Mouse (Mus musculus) brain, embryonic 18.5 days (tissue): Measurements from ENCODE around the gene Rps27rt.
"Not testable (repeated sequence)": the region's sequence is repeated elsewhere in the genome, so short reads cannot be mapped to it uniquely, and the experiment has no call there.

Experiments used
- DNase-seq: peaks from one replicate; pipeline ENCODE4 v3.0.0-alpha.2; 2012; ENCODE audit warnings: low read depth, low spot score

Gene Rps27rt

DNA sequence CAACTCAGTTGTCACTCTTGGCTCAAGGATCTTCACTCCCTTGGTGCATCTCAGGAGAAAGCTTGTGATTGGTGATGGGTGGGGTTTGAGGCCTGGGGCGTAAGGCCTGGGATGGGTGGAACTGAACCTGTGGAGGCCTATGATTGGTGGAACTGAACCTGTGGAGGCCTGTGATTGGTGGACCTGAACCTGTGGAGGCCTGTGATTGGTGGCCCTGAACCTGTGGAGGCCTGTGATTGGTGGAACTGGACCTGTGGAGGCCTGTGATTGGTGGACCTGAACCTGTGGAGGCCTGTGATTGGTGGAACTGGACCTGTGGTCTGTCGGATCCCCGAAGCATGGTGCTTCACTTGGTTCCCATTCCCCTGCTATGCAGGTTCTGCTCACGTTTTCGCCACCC, 3.2 kb upstream of the Rps27rt start:
- DNase-seq, result no peak

DNA sequence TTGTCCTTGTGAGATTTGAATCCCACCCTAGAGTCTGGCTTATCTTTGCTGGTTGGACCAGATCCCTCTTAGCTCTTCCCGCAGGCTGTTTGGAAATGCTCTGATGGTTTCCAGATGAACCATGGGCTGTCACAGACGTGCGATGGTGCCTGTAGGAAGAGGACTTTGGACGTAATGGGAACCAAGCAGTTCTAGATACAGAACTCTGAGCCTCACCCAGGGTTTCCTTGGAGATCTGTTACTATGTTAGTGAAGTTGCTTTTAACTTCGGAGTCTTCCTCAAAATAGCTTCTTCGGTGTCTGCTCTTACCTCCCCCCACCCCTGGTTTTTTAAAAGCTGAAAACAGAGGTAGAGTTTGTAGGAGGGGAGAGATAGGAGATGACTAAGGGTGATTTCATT, 2.6 kb downstream of the Rps27rt start:
- no peak for DNase-seq

DNA sequence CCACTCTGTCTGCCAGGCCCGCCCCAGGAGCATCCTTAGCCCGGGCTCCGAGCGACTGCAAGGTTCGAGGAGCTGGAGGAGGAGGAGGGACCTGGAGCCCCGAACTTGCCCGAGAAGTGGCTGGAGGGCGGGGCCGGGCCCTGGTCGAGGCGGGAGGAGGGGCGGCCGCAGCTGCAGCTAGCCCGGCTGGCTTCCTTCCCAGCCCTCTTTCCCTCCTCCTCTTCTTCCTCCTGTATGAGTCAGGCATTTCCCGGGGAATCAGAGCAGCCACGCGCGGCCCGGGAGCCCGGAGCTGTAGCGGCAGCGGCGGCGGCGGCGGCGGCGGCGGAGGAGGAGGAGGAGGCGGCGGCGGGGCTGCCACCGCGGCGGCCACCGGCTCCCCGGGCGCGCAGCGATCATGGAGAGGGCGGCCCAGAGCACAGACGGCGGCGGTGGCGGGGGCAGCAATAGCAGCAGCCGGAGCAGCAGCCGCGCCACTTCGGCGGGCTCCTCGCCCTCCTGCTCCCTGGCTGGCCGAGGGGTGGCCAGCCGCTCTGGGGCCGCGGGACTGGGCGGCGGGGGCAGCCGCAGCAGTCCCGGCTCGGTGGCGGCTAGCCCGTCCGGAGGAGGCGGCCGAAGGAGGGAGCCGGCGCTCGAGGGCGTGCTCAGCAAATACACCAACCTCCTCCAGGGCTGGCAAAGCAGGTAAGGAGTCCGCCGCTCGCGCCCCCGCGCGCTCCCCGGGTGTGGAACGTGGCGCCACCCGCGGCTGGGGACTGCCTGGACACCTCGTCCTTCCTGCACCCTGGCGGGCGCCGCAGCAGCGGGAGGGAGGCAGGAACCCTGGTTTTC, 4.0 kb downstream of the Rps27rt start, which contains the start of gene Osbpl10:
Gene Osbpl10 (plus strand): TSS at position 289 of the 831 bp plus-strand sequence.
- no peak for DNase-seq

DNA sequence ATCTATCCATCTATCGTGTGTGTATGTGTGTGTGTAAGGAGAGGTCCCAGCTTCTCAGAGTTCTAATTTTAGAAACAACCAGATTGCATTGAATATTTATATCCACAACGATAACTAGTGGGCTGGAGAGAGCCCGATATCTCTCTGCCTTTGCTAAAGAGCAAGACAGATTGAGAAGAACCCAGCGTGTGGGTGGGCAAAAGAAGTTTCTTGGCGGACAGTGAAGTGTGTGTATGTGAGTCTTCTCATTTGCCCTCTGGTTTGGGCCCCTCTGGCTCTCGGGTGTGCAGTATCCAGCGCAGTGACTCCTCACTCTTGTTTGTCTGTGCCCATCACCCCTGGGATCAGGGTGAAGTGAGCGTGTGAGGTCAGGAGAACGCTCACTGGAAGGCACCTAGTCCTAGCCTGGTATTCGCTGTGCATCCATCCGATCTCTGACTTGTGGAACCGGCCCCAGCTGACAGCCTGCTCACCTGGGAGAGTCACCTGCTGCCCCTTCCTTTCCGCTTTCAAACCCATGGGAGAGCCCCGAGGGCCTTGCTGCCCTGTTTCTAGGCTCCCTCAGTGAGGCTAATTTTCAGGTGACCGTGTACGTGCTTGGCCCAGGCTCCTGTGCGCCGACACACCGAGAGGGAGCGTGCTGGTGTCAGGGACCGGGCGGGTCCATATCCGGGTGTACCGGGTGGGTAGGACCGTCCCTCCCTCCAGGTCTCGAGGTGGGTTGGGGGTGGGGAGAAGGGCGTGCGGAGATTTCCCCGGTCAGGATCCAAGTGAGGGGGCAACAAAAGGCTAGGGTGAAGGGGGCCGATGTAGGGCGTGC, 4.9 kb downstream of the Rps27rt start:
- DNase-seq, result no peak

DNA sequence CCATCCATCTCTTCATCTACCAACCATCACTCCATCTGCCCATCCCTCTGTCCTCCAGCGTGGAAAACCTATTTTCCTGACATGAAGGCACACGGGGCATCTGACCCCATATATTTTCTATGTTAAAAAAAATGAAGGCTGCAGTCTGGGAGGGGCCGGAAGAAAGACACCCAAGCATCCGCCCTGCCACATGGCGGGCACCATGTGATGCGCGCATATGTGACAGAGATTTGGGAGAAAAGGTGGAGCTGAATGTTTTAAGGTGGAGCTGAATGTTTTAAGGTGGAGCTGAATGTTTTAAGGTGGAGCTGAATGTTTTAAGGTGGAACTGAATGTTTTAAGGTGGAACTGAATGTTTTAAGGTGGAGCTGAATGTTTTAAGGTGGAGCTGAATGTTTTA, 16.3 kb downstream of the Rps27rt start:
- not testable (repeated sequence) for DNase-seq

DNA sequence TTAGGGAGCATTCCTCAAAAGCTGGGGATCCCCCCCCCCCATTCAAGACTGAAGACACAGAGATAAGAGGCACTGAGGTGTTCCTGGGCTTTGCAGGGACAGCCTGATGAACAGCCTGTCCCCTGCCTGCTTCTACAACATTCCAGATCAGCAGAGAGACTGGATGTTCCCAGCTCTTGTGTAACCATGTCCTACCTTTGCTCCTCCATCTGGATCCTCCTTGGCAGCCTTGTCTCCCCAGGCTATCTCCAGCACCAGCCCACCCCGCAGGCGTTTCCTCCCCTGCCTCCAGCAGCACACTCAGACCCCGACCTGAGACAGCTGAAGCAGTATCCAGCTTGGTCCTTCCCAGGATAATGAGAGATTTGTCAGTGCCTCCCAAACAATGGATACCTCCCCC, 18.4 kb downstream of the Rps27rt start:
- DNase-seq, result no peak

DNA sequence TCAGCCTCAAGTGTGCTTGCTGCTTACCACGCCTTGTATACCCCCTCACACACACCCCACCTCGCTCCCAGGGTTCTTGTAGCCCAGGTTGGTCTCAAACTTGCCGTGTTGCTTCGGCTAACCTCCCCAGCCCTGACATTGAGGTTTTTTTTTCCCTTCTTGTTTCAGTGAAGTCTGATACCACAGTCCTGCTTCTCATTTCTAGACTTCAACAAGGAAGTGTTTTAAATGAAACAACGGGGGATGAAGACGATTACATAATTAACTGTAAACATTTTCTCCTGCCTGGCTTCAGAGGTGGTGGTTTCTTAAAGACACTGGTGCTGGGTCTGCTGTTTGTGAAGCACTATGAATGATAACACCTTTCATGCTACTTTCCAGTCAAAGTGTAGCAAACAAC, 21.7 kb downstream of the Rps27rt start:
- DNase-seq, result no peak

DNA sequence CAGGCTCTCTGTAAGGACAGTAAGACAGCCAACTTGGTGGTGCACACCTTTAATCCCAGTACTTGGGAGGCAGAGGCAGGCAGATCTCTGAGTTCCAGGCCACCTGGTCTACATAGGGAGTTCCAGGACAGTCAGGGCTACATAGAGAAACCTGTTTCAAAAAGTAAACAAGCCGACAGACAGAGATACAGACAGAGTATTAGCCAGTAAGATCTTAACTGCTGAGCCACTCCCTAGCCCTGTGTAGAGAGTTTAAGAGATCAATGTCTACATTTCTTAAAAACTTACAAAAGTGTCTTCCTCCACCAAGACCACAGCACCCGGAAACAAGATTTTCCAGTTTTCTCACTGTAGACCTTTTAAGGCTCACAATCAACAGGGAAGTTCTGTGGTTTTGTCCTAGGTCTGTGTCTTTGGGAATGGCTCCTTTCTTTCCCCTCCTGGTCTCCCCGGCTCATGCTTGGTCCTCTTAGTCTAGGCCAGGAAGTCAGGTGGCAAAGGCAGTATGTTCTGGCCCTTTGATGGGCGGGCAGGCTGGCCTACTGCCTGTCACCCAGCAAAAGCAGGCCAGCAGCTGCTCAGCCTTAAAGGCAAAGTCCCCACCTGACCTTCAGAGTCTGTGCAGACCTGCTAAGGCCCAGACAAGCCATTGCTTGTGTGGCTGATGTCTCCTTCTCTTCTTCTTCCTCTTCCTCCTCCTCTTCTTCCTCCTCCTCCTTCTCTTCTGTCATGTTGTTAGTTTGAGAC, 22.3 kb downstream of the Rps27rt start:
- DNase-seq, result no peak

DNA sequence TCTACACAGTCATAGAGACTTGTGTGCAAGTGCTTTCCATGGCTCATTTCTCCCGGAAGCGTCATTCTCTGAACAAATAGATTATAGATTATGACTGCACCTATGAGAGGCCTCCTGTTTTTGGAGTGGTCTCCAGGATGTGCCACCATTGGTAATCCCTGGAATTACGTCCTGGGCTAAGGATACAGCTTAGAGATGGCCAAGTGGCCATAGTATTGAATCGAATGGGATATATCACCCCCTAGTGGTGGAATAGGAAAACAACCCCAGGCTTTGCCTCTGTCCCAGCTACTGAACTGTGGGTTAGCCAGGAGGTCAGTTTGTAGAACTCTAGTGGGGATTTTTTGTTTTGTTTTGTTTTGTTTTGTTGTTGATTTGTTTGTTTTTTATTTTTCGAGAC, 25.6 kb downstream of the Rps27rt start:
- no peak for DNase-seq

DNA sequence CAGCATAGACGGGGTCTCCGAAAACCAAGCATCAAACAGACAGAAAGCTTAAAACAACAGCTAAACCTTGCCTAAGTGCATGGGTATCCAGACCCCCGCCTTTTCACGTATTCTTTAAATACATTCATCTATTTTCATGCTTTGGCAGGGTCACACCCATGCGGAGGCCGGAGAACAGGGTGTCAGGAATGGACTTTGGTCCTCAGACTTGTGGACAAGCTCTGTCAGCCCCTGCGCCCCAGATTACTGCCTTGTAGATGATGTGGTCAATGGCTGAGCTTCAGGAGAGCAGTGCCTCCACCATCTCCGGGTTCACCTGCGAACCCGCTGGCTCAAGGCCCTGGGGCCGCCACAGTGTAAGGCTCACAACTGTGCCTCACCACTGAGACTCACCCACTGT, 27.2 kb downstream of the Rps27rt start:
- no peak for DNase-seq

DNA sequence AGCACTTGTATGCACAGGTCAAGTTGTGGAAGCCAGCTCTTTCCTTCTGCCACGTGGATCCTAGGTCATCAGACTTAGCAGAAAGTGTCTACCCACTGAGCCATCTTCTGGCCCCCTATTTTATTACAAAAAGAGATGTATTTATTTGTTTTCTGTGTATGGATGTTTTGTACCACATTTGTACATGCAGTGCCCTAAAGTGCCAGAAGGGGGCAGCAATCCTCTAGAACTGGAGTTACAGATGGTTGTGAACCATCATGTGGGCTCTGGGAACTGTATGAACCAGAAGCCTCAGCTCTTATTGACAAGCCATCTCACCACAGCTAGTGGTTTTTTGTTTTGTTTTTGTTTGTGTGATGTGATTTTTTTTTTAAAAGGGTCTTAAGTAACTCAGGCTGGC, 29.7 kb downstream of the Rps27rt start:
- DNase-seq, result no peak

DNA sequence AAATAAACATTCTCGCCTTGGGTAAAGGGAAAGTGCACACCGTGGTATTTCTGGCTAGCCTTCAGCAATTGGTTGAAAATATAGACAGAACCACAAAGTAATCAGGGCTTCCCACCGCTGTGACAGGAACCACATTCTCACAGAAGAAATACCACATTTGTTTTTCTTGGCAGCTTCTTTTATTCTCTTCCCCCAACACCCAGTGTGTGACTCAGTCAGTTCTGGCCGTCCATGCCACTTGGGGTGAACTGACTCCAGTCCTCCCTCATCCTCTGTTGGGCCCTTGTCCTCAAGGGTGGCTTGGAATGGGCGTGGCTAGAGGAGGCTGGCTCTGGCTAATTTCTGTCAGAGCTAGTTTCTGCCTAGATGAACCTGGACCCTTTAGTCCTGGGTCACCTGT, 34.1 kb downstream of the Rps27rt start:
- DNase-seq, result no peak

DNA sequence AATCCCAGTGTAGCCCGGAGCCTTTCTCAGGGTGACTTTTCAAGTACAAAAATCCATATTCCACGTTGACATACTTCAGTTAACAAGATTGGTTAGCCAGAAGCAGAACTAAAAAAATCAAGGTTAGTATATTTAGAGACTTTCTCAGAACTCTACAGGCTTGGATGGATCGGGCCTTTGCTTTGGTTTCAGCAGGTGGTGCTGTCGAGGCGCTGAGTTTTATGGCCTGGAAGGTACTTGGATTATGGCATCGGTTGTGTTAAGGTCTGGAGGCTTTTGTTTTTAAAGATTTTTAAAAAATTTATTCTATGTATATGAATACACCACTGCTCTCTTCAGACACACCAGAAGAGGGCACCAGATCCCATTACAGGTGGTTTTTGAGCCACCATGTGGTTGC, 37.0 kb downstream of the Rps27rt start:
- no peak for DNase-seq

DNA sequence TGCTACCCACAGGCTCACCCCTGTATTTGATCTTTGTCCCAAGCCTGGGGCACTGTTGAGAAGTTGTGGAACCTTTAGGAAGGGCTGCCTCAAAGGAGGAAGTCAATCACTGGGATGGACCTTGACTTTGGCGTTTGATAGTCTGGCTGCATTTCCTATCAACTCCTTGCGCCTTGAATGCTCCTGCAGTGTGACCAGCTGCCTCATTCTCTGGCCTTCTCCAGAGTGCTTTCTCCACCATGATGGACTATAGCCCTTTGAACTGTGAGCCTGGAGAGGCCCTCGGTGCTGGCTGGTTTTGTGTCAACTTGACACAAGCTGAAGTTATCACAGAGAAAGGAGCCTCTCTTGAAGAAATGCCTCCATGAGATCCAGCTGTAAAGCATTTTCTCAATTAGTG, 37.9 kb downstream of the Rps27rt start:
- DNase-seq, result no peak

DNA sequence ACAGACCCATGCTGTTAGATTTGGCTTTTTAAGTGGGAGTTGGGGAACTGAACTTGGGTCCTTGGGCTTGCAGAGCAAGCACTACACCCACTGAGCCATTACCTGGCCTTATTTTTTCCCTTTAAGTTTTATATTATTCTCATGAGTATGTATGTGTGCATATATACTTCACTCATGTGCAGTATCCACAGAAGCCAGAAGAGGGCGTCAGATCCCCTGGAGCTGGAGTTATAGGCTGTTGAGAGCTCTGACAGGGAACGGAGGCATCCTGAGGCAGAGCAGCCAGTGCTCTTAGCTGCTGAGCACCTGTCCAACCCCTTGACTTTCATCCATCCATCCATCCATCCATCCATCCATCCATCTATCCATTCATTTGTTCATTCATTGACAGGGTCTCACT, 45.9 kb downstream of the Rps27rt start:
- DNase-seq, result no peak

DNA sequence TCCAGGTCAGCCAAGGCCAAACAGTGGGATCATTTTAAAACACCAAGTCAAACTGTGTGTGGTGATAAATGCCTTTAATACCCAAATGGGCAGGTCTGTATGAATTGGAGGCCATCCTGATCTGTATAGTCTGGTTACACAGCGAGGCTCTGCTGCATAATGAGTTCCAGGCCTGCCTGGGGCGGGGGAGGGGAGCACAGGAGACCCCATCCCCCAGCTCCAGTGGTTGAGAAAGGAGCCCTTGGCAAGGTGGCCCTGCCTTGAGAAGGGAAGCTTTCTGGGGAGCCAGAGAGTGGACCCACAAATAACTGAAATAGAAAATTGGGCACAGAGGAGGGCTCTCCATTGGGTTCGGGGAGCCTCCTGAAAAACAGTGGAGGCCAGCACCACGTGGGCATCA, 47.2 kb downstream of the Rps27rt start:
- no peak for DNase-seq

DNA sequence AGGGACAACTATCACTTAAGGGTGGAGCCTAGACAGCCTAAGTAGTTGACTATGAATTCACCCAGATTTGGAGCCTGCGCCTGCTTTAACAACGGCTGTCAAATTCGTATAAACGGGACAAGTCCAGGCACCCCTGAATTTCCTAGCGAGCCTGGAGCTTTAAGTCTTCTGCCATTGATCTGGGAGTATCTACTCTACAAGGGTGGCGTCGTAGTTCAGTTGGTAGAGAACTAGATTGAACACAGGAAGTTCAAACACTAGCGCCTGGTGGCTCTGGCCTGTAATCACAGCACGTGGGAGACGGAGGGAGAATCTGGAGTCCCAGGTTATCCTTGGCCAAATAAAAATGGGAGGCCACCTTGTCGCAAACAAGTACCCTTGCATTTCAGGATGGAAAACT, 48.3 kb downstream of the Rps27rt start:
- DNase-seq, result no peak

DNA sequence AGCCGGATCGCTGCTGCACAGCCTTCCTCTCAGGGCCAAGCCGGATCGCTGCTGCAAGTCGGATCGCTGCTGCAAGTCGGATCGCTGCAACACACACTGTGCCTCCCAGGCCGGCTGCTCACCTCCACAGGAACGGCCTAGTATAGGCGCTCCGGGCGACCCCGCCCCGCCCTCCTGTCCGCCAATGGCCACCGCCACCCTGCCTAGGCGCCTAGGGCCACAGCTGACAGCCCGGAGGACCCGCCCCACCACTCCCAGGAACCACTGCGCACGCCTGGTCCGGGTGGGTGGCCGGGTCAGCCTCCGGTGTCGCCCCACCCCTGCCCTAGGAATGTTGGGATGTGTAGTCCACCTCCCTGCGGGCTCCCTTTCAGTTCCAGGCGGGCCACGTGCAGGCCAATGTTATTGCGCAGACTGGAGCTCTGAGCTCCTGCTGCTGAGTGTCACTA, 48.8 kb downstream of the Rps27rt start, which contains the start of gene Gpd1l:
Gene Gpd1l (minus strand): TSS at position 265 of the 449 bp plus-strand sequence.
- peak; percentile 81 for DNase-seq

DNA sequence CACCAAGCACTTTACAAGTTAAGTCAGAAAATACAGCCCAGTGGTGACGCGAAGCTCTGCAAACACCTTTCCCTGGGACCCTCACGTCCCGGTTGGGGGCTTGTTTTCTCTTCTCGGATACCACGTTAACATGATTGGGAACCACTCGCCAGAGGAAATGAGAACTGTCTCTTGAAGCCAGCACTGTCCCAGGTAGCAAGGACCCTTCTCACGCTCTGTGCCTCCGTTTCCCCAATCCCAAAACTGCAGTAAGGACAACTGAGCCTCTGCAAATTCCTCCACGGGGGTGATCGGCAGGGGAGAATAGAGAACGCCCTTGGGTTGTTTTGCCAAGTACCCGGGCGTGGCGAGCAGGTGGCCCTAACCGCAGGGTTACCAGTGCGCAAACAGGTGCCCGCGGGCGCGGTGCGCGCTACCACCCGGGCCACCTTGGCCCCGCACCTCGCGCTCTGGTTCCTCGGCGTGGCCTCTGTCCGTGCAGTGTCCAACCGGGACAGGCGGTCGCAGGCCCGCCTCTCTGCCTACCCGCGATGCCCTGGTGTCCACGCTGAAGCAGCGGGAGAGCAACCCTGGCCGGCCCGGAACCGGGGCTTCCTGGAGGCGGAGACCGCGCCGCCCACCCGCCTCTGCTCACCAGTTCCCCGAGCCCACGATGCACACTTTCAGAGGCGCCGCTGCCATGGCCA, 49.4 kb downstream of the Rps27rt start:
- no peak for DNase-seq

DNA sequence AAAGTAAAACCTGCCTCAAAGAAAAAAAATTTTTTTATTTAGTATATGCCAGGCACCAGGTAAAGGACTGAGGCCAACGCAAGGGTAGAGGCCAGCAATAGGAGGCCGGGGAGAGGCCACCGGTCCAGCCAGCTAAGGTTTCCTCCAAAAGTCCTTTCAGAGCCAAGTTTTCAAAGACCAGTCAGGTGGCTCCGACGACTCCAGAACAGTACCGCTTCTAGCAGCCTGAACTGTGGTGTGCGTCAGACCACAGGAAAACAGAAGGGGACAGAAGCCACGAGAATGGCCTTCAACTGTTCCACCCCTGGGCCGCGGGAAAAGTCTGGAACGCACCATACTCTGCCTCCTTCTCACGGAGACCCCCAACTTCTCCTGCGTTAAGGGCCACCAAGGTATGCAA, 49.9 kb downstream of the Rps27rt start:
- no peak for DNase-seq
